Comparison of ENCODE assay signal across 28 mouse cellular contexts in the genomic region with DNA sequence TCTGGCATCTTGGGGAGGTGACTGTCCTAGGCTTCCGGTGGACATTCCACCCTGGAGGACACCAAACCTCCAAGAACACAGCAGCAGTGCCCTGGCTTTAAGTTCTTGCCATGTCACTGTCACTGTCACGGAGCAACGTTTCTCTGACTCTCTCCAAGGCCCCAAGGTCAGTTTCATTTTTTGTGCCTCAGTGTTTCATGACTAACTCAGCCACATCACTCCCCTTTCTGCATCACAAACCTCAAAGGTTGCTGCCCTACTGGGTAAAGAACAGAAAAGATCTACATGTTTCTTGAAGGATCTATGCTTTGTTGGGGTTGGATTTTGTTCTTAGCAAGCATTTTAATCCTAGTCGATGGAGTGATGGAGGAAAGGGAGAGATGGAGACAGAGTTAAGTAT.
"Had no signal": no experiment of that assay in that cellular context is flagged by ENCODE, and none has a peak within 500 bp of the region (broad histone marks: within the 10 kb centered on the region; RNA-seq: fewer than 3 reads in every experiment).

No protein-coding gene starts in this region.

- H3K4me2 ChIP-seq: heart, embryonic 11.5 days; heart, embryonic 13.5 days; heart, embryonic 15.5 days; hindbrain, embryonic 13.5 days; hindbrain, embryonic 15.5 days; intestine, embryonic 15.5 days; limb, embryonic 13.5 days; limb, embryonic 15.5 days; liver, embryonic 11.5 days had no signal

- DNase-seq: gastrocnemius, postnatal 14 days; gastrocnemius, postnatal 36 days; heart, adult 11 months; heart, adult 2 months; heart, postnatal 14 days; heart, postnatal 36 days; kidney, adult 18-20 months; kidney, adult 8-10 months; kidney, postnatal 14 days; kidney, postnatal 36 days; layer of hippocampus, adult 9-11 months; layer of hippocampus, postnatal 36 days; left cerebral cortex, postnatal 4 days had no signal

- ATAC-seq: hindbrain, postnatal 0 days; inflammation-experienced regulatory T-cells, adult 6 months; intestine, embryonic 15.5 days; intestine, postnatal 0 days had no signal

- H3K9me3 ChIP-seq: heart, embryonic 13.5 days; heart, embryonic 15.5 days; hindbrain, embryonic 13.5 days; hindbrain, embryonic 15.5 days; intestine, embryonic 15.5 days; limb, embryonic 13.5 days; limb, embryonic 15.5 days had no signal

- H3K36me3 ChIP-seq: heart, embryonic 13.5 days; heart, embryonic 15.5 days; hindbrain, embryonic 13.5 days; hindbrain, embryonic 15.5 days; intestine, embryonic 15.5 days; limb, embryonic 13.5 days; limb, embryonic 15.5 days had no signal

- H3K4me1 ChIP-seq: hindbrain, embryonic 15.5 days; limb, embryonic 13.5 days had no signal

- H3K4me3 ChIP-seq: heart, adult 2 months; heart, embryonic 13.5 days; heart, embryonic 15.5 days; hindbrain, embryonic 13.5 days; hindbrain, embryonic 15.5 days; intestine, embryonic 15.5 days; left cerebral cortex, adult 2 months; limb, embryonic 13.5 days; limb, embryonic 15.5 days had no signal

- H3K27me3 ChIP-seq: hindbrain, embryonic 15.5 days; intestine, embryonic 15.5 days; limb, embryonic 15.5 days had no signal

- H3K9ac ChIP-seq: heart, embryonic 13.5 days; heart, embryonic 15.5 days; hindbrain, embryonic 13.5 days; hindbrain, embryonic 15.5 days; intestine, embryonic 15.5 days; limb, embryonic 13.5 days; limb, embryonic 15.5 days; liver, embryonic 14.5 days had no signal

- H3K27ac ChIP-seq: heart, adult 2 months; heart, embryonic 13.5 days; heart, embryonic 15.5 days; hindbrain, embryonic 13.5 days; hindbrain, embryonic 15.5 days; hindbrain, postnatal 0 days; intestine, embryonic 15.5 days; kidney, postnatal 0 days; left cerebral cortex, adult 2 months; limb, embryonic 13.5 days; limb, embryonic 15.5 days; liver, embryonic 14.5 days had no signal
